Mouse (Mus musculus): ENCODE data around the gene Zc3h13. TPM values are rescaled to one million over a fixed set of nuclear protein-coding genes. Genes with fewer than 3 reads are reported as not detected.

The Zc3h13 gene
- polyA plus RNA-seq, 1 experiment from 2014 or later, result 25.4 TPM

DNA sequence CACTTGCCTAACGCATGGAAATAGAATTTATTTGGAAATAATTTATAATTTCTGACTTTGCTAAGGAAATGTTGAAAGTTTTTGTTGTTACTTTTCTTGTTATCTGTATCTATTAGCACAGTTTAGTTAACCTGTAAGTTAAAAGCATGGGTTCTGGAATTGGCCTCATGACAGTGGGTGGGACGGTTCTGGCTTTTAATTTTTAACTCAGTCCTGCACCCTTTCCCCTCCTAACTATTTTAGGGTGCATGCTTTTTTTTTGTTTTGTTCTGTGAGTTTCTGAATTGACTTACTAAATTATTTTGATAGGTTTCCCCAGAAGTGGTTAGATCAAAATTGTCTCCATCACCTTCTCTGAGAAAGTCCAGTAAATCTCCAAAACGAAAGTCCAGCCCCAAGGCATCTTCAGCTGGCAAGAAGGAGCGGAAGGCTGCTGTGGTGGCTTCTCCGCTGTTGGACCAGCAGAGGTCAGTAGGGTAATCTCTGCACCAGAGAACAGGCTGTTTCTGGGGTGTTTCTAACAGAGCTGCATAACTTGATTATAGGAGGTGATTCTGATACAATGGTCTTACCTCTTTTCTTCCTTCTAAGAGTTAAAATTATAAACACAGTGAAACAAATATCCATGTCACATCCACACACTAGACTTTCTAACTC lies 25.3 kb downstream of the Zc3h13 start:
- Histone ChIP-seq H3K36me3 (ENCODE audit: control insufficient read depth, insufficient read depth, low read length) (peaks cover 13% of the 10 kb centered on the region), H3K9ac (ENCODE audit: low read length) (no peak overlapping the region), H3K27ac (ENCODE audit: low read depth) (no peak overlapping the region), H3K4me2 (ENCODE audit: low read length) (no peak overlapping the region), H3K4me3 (ENCODE audit: low read depth, low read length) (no peak overlapping the region), H3K4me1 (replicated peaks; ENCODE audit: control insufficient read depth, insufficient read depth, low read length) (no peaks in the 10 kb centered on the region), H3K27me3 (replicated peaks; ENCODE audit: control insufficient read depth, insufficient read depth, low read length) (no peaks in the 10 kb centered on the region), H3K9me3 (ENCODE audit: control insufficient read depth, low read length) (no peaks in the 10 kb centered on the region)
- 70% methylated on average over 5 of the region's 5 CpGs for WGBS
- ATAC-seq (replicated peaks; ENCODE audit: low FRiP score, low TSS enrichment, low read depth) (no peak), DNase-seq (ENCODE audit: low spot score) (no peak)

- Histone ChIP-seq H3K27ac (ENCODE audit: low read depth) (no peak overlapping the region), H3K9me3 (ENCODE audit: control insufficient read depth, low read length) (no peaks in the 10 kb centered on the region), H3K36me3 (ENCODE audit: control insufficient read depth, insufficient read depth, low read length) (peaks cover 12% of the 10 kb centered on the region), H3K4me2 (ENCODE audit: low read length) (no peak overlapping the region), H3K4me3 (ENCODE audit: low read depth, low read length) (no peak overlapping the region), H3K4me1 (replicated peaks; ENCODE audit: control insufficient read depth, insufficient read depth, low read length) (no peaks in the 10 kb centered on the region), H3K27me3 (replicated peaks; ENCODE audit: control insufficient read depth, insufficient read depth, low read length) (no peaks in the 10 kb centered on the region), H3K9ac (ENCODE audit: low read length) (no peak overlapping the region)
- 86% methylated on average over 2 of the region's 2 CpGs for WGBS
- DNase-seq (ENCODE audit: low spot score) (no peak), ATAC-seq (replicated peaks; ENCODE audit: low FRiP score, low TSS enrichment, low read depth) (no peak)
These were observed 30.3 kb downstream of the Zc3h13 start for GRCm38 (mm10) chr14:75314484-75314883.

DNA sequence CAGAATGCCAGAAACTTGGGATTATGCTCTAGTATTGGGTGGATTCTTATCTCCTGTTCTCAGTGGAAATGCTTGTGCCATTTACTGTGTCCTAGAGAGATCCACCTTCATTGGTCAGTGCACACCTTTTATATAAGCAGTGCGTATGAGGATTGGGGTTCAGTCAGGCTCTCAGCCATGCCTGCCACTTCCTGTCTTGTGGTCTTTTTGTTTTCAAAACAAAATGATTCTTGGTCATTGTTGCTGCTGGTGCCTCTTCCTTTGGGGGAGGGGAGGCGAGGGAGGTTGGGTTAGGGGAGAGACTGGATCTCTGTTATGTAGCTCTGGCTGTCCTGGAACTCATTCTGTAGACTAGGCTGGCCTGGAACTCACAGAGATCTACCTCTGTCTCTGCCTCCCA lies 34.6 kb downstream of the Zc3h13 start:
- Histone ChIP-seq H3K9me3 (ENCODE audit: control insufficient read depth, low read length) (no peaks in the 10 kb centered on the region), H3K4me2 (ENCODE audit: low read length) (no peak overlapping the region), H3K4me1 (replicated peaks; ENCODE audit: control insufficient read depth, insufficient read depth, low read length) (no peaks in the 10 kb centered on the region), H3K27me3 (replicated peaks; ENCODE audit: control insufficient read depth, insufficient read depth, low read length) (no peaks in the 10 kb centered on the region), H3K4me3 (ENCODE audit: low read depth, low read length) (no peak overlapping the region), H3K36me3 (ENCODE audit: control insufficient read depth, insufficient read depth, low read length) (peaks cover 26% of the 10 kb centered on the region), H3K27ac (ENCODE audit: low read depth) (no peak overlapping the region), H3K9ac (ENCODE audit: low read length) (no peak overlapping the region)
- 98% methylated on average over 2 of the region's 2 CpGs for WGBS
- ATAC-seq (replicated peaks; ENCODE audit: low FRiP score, low TSS enrichment, low read depth) (no peak), DNase-seq (ENCODE audit: low spot score) (no peak)

DNA sequence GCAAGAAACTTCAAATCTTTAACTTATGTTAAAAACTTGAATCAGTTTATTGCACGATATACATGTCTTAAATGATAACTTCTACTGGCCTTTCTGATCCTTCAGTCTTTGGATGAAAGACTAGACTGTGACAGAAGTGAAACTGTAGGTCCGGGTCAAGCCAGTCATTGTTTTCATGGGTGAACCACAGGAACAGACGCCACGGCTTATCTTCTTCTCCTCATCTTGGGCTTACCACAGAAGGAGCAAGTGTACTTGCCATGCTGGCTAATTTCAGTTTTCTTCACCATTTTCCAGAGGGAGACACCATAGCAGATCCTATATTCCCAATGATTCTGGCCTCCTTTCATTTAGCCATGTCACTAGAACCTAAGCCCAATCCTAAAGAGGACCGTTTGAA lies 36.1 kb downstream of the Zc3h13 start:
- no peaks in the 10 kb centered on the region for H3K4me1 ChIP-seq (replicated peaks; ENCODE audit: control insufficient read depth, insufficient read depth, low read length)
- no peaks in the 10 kb centered on the region for H3K27me3 ChIP-seq (replicated peaks; ENCODE audit: control insufficient read depth, insufficient read depth, low read length)
- peaks cover 40% of the 10 kb centered on the region for H3K36me3 ChIP-seq (ENCODE audit: control insufficient read depth, insufficient read depth, low read length)
- no peak overlapping the region for H3K4me2 ChIP-seq (ENCODE audit: low read length)
- DNase-seq (ENCODE audit: low spot score) (no peak), ATAC-seq (replicated peaks; ENCODE audit: low FRiP score, low TSS enrichment, low read depth) (no peak)
- H3K9ac ChIP-seq (ENCODE audit: low read length), result no peak overlapping the region
- H3K9me3 ChIP-seq (ENCODE audit: control insufficient read depth, low read length), result no peaks in the 10 kb centered on the region
- H3K4me3 ChIP-seq (ENCODE audit: low read depth, low read length), result no peak overlapping the region
- H3K27ac ChIP-seq (ENCODE audit: low read depth), result no peak overlapping the region
- WGBS, result 93% methylated on average over 5 of the region's 5 CpGs

- Histone ChIP-seq H3K4me2 (ENCODE audit: low read length) (no peak overlapping the region), H3K36me3 (ENCODE audit: control insufficient read depth, insufficient read depth, low read length) (peaks cover 49% of the 10 kb centered on the region), H3K4me3 (ENCODE audit: low read depth, low read length) (no peak overlapping the region), H3K27me3 (replicated peaks; ENCODE audit: control insufficient read depth, insufficient read depth, low read length) (no peaks in the 10 kb centered on the region), H3K4me1 (replicated peaks; ENCODE audit: control insufficient read depth, insufficient read depth, low read length) (no peaks in the 10 kb centered on the region), H3K27ac (ENCODE audit: low read depth) (no peak overlapping the region), H3K9ac (ENCODE audit: low read length) (no peak overlapping the region), H3K9me3 (ENCODE audit: control insufficient read depth, low read length) (no peaks in the 10 kb centered on the region)
- WGBS, result 97% methylated on average over 32 of the region's 32 CpGs
- ATAC-seq (replicated peaks; ENCODE audit: low FRiP score, low TSS enrichment, low read depth) (no peak), DNase-seq (ENCODE audit: low spot score) (no peak)
These were observed 39.2 kb downstream of the Zc3h13 start for GRCm38 (mm10) chr14:75323354-75323753.

- Histone ChIP-seq H3K4me3 (ENCODE audit: low read depth, low read length) (no peak overlapping the region), H3K9ac (ENCODE audit: low read length) (no peak overlapping the region), H3K36me3 (ENCODE audit: control insufficient read depth, insufficient read depth, low read length) (peaks cover 75% of the 10 kb centered on the region), H3K9me3 (ENCODE audit: control insufficient read depth, low read length) (no peaks in the 10 kb centered on the region), H3K27ac (ENCODE audit: low read depth) (no peak overlapping the region), H3K4me1 (replicated peaks; ENCODE audit: control insufficient read depth, insufficient read depth, low read length) (no peaks in the 10 kb centered on the region), H3K27me3 (replicated peaks; ENCODE audit: control insufficient read depth, insufficient read depth, low read length) (no peaks in the 10 kb centered on the region), H3K4me2 (ENCODE audit: low read length) (no peak overlapping the region)
- DNase-seq (ENCODE audit: low spot score), result no peak
- whole genome bisulfite sequencing, result 86% methylated on average over 8 of the region's 8 CpGs
- ATAC-seq (replicated peaks; ENCODE audit: low FRiP score, low TSS enrichment, low read depth), result no peak
These were observed 43.9 kb downstream of the Zc3h13 start for GRCm38 (mm10) chr14:75328062-75328461.

DNA sequence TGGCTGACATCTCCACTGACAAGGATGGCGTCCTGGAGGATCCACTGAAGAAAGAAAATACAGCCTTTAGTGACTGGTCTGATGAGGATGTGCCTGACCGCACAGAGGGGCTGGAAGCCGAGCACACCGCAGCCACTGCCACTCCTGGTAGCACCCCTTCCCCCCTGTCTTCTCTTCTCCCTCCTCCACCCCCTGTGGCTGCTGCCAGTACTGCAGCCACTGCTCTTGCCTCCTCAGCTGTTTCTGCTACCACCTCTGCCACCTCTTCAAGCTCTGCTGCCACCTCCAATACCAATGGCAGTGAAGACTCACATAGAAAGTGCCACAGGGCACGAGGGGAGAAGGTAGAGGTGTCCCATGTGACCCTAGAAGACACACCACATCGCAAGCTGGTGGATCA lies 46.4 kb downstream of the Zc3h13 start:
- Histone ChIP-seq H3K9ac (ENCODE audit: low read length) (no peak overlapping the region), H3K27ac (ENCODE audit: low read depth) (no peak overlapping the region), H3K4me1 (replicated peaks; ENCODE audit: control insufficient read depth, insufficient read depth, low read length) (no peaks in the 10 kb centered on the region), H3K9me3 (ENCODE audit: control insufficient read depth, low read length) (no peaks in the 10 kb centered on the region), H3K36me3 (ENCODE audit: control insufficient read depth, insufficient read depth, low read length) (peaks cover 62% of the 10 kb centered on the region), H3K4me3 (ENCODE audit: low read depth, low read length) (no peak overlapping the region), H3K4me2 (ENCODE audit: low read length) (no peak overlapping the region), H3K27me3 (replicated peaks; ENCODE audit: control insufficient read depth, insufficient read depth, low read length) (no peaks in the 10 kb centered on the region)
- ATAC-seq (replicated peaks; ENCODE audit: low FRiP score, low TSS enrichment, low read depth) (no peak), DNase-seq (ENCODE audit: low spot score) (peak; percentile 60)
- WGBS, result 84% methylated on average over 6 of the region's 6 CpGs

DNA sequence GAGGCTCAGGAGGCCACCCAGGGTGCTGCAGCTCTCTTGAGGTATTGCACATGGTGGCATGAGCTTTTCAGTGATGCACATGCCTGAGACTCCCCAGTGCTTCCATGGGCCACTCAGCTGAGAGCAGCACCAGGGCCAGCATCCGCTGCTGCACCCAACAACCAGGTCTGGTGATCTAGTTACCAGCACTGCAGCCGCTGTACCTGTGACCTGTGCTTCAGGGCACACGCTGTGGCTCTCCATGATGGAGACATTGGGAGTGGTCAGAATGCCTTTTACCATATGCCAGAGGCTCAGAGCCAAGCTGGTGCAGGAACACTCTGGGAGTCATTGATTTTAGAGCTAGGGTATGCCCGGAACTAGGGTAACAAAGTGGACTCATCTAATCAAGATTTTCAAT lies 50.1 kb downstream of the Zc3h13 start:
- Histone ChIP-seq H3K9ac (ENCODE audit: low read length) (no peak overlapping the region), H3K36me3 (ENCODE audit: control insufficient read depth, insufficient read depth, low read length) (peaks cover 69% of the 10 kb centered on the region), H3K27me3 (replicated peaks; ENCODE audit: control insufficient read depth, insufficient read depth, low read length) (no peaks in the 10 kb centered on the region), H3K4me1 (replicated peaks; ENCODE audit: control insufficient read depth, insufficient read depth, low read length) (no peaks in the 10 kb centered on the region), H3K4me3 (ENCODE audit: low read depth, low read length) (no peak overlapping the region), H3K9me3 (ENCODE audit: control insufficient read depth, low read length) (no peaks in the 10 kb centered on the region), H3K27ac (ENCODE audit: low read depth) (no peak overlapping the region), H3K4me2 (ENCODE audit: low read length) (no peak overlapping the region)
- no peak for DNase-seq (ENCODE audit: low spot score)
- WGBS, result 87% methylated on average over 4 of the region's 4 CpGs
- no peak for ATAC-seq (replicated peaks; ENCODE audit: low FRiP score, low TSS enrichment, low read depth)

GRCm38 (mm10) chr14:75337884-75338283 lies 53.7 kb downstream of the Zc3h13 start:
- H3K36me3 ChIP-seq (ENCODE audit: control insufficient read depth, insufficient read depth, low read length), result peaks cover 51% of the 10 kb centered on the region
- H3K4me3 ChIP-seq (ENCODE audit: low read depth, low read length), result no peak overlapping the region
- WGBS, result 90% methylated on average over 2 of the region's 2 CpGs
- DNase-seq (ENCODE audit: low spot score) (no peak), ATAC-seq (replicated peaks; ENCODE audit: low FRiP score, low TSS enrichment, low read depth) (no peak)
- H3K9me3 ChIP-seq (ENCODE audit: control insufficient read depth, low read length), result no peaks in the 10 kb centered on the region
- no peaks in the 10 kb centered on the region for H3K4me1 ChIP-seq (replicated peaks; ENCODE audit: control insufficient read depth, insufficient read depth, low read length)
- no peak overlapping the region for H3K4me2 ChIP-seq (ENCODE audit: low read length)
- no peak overlapping the region for H3K27ac ChIP-seq (ENCODE audit: low read depth)
- no peak overlapping the region for H3K9ac ChIP-seq (ENCODE audit: low read length)
- H3K27me3 ChIP-seq (replicated peaks; ENCODE audit: control insufficient read depth, insufficient read depth, low read length), result no peaks in the 10 kb centered on the region

Data from intestine, embryonic 14.5 days (tissue).